8 mouse cellular contexts compared by ENCODE assay signal in genomic region chr1:162739406-162739805, GRCm38 (mm10). TPM values are rescaled to one million over a fixed set of nuclear protein-coding genes. Genes with fewer than 3 reads are reported as not detected.
DNase-seq lines count a peak whose midpoint lies in the region; ATAC-seq and TF ChIP-seq lines count a peak whose summit lies in the region.

No protein-coding gene starts in this region.

- H3K4me3 ChIP-seq in bone marrow, adult 2 months (replicated peaks; ENCODE audit: control insufficient read depth, low read depth, low read length) = peak overlapping the region; percentile 91
- peak overlapping the region; percentile 98 for H3K4me3 ChIP-seq in forebrain, embryonic 11.5 days (ENCODE audit: low read depth, low read length)
- H3K4me3 ChIP-seq in hindbrain, embryonic 14.5 days (replicated peaks; ENCODE audit: low read length) = peak overlapping the region; percentile 61
- peak overlapping the region; percentile 99 for H3K4me3 ChIP-seq in limb, embryonic 14.5 days (replicated peaks; ENCODE audit: low read length)
- H3K4me3 ChIP-seq in myocyte = peak overlapping the region; percentile 94

- TF ChIP-seq POLR2A in bone marrow, adult 2 months (IDR thresholded peaks at IDR 0.05; ENCODE audit: borderline replicate concordance, control insufficient read depth, low read depth, low read length) = no peak
- TF ChIP-seq POLR2A in limb, embryonic 14.5 days (IDR thresholded peaks at IDR 0.05; ENCODE audit: borderline replicate concordance, extremely low read depth, insufficient read depth, insufficient read length) = no peak
- TF ChIP-seq POLR2A in myocyte (IDR thresholded peaks at IDR 0.05; ENCODE audit: insufficient read length, low read depth) = no peak

- H3ac ChIP-seq in myocyte (ENCODE audit: control insufficient read depth, insufficient read length) = peak overlapping the region; percentile 72

- peak overlapping the region; percentile 80 for H3K4me2 ChIP-seq in forebrain, embryonic 11.5 days (ENCODE audit: low read depth, low read length, severe bottlenecking)
- peak overlapping the region; percentile 91 for H3K4me2 ChIP-seq in hindbrain, embryonic 14.5 days (replicated peaks)
- peak overlapping the region; percentile 80 for H3K4me2 ChIP-seq in limb, embryonic 14.5 days (replicated peaks; ENCODE audit: low read depth, low read length, severe bottlenecking)
- peak overlapping the region; percentile 97 for H3K4me2 ChIP-seq in myocyte (ENCODE audit: low read depth)

- WGBS in bone marrow, adult 2 months = 0% methylated on average over 10 of the region's 10 CpGs
- under 1% methylated on average over 10 of the region's 10 CpGs for WGBS in forebrain, embryonic 11.5 days
- WGBS in hindbrain, embryonic 14.5 days = 1% methylated on average over 10 of the region's 10 CpGs
- under 1% methylated on average over 10 of the region's 10 CpGs for WGBS in limb, embryonic 14.5 days

- no peak for TF ChIP-seq CTCF in bone marrow, adult 2 months (IDR thresholded peaks at IDR 0.05; ENCODE audit: control insufficient read depth, insufficient read depth, low read length)

- ATAC-seq in forebrain, embryonic 11.5 days (replicated peaks; ENCODE audit: low FRiP score) = no peak
- ATAC-seq in hindbrain, embryonic 14.5 days (ENCODE audit: low FRiP score) = no peak
- ATAC-seq in limb, embryonic 14.5 days (ENCODE audit: low FRiP score, low read depth) = no peak

- H3K9me3 ChIP-seq in forebrain, embryonic 11.5 days (ENCODE audit: control insufficient read depth, low read length) = no peaks in the 10 kb centered on the region
- H3K9me3 ChIP-seq in hindbrain, embryonic 14.5 days (ENCODE audit: control insufficient read depth, low read length) = no peaks in the 10 kb centered on the region
- H3K9me3 ChIP-seq in limb, embryonic 14.5 days (ENCODE audit: control insufficient read depth, low read length) = no peaks in the 10 kb centered on the region

- H3K27me3 ChIP-seq in forebrain, embryonic 11.5 days (ENCODE audit: control insufficient read depth, insufficient read depth, low read length) = no peaks in the 10 kb centered on the region
- H3K27me3 ChIP-seq in hindbrain, embryonic 14.5 days (ENCODE audit: control insufficient read depth, insufficient read depth, low read length) = no peaks in the 10 kb centered on the region
- H3K27me3 ChIP-seq in limb, embryonic 14.5 days (ENCODE audit: control insufficient read depth, insufficient read depth, low read length) = no peaks in the 10 kb centered on the region
- no peaks in the 10 kb centered on the region for H3K27me3 ChIP-seq in myocyte (ENCODE audit: control insufficient read depth, insufficient read depth, insufficient read length)

- peak overlapping the region; percentile 98 for H3K27ac ChIP-seq in bone marrow, adult 2 months (ENCODE audit: control insufficient read depth, insufficient read depth, low read depth, low read length, poor library complexity)
- H3K27ac ChIP-seq in forebrain, embryonic 11.5 days (ENCODE audit: low read depth, low read length) = peak overlapping the region; percentile 93; the same call in 1 of the 2 replicates
- peak overlapping the region; percentile 99 for H3K27ac ChIP-seq in hindbrain, embryonic 14.5 days
- peak overlapping the region; percentile 99 for H3K27ac ChIP-seq in limb, embryonic 14.5 days (replicated peaks; ENCODE audit: low read depth, low read length)

- no peaks in the 10 kb centered on the region for H3K36me3 ChIP-seq in forebrain, embryonic 11.5 days (ENCODE audit: control insufficient read depth, insufficient read depth, low read length)
- H3K36me3 ChIP-seq in hindbrain, embryonic 14.5 days (replicated peaks; ENCODE audit: control insufficient read depth, insufficient read depth) = no peaks in the 10 kb centered on the region
- H3K36me3 ChIP-seq in limb, embryonic 14.5 days (ENCODE audit: control insufficient read depth, insufficient read depth, low read length) = no peaks in the 10 kb centered on the region
- no peaks in the 10 kb centered on the region for H3K36me3 ChIP-seq in myocyte (ENCODE audit: control insufficient read depth, insufficient read depth)

- no peaks in the 10 kb centered on the region; the same call in 1 of the 2 replicates for H3K4me1 ChIP-seq in bone marrow, adult 2 months (ENCODE audit: control insufficient read depth, insufficient read depth, low read length)
- H3K4me1 ChIP-seq in forebrain, embryonic 11.5 days (replicated peaks; ENCODE audit: control insufficient read depth, insufficient read depth, low read length) = 0 out of 2 replicates have a peak, but pooled peaks cover 4% of the 10 kb centered on the region
- peaks cover 26% of the 10 kb centered on the region for H3K4me1 ChIP-seq in hindbrain, embryonic 14.5 days (replicated peaks; ENCODE audit: control insufficient read depth, insufficient read depth, low read length)
- H3K4me1 ChIP-seq in limb, embryonic 14.5 days (ENCODE audit: control insufficient read depth, insufficient read depth, low read length) = peaks cover 14% of the 10 kb centered on the region

- peak overlapping the region; percentile 91 for H3K9ac ChIP-seq in forebrain, embryonic 11.5 days (ENCODE audit: low read length)
- peak overlapping the region; percentile 99 for H3K9ac ChIP-seq in hindbrain, embryonic 14.5 days
- H3K9ac ChIP-seq in limb, embryonic 14.5 days (ENCODE audit: low read depth, low read length, severe bottlenecking) = peak overlapping the region; percentile 98

- H3K79me2 ChIP-seq in myocyte (ENCODE audit: control insufficient read depth, insufficient read depth) = peaks cover 59% of the 10 kb centered on the region

- peak; percentile 47 for DNase-seq in thymus, postnatal 0 days (ENCODE audit: low spot score)
- DNase-seq in thymus, postnatal 4 days = no peak
- no peak for DNase-seq in forebrain, embryonic 11.5 days (ENCODE audit: low spot score)
- DNase-seq in hindbrain, embryonic 14.5 days (ENCODE audit: low spot score) = peak; percentile 33
- DNase-seq in limb, embryonic 14.5 days (ENCODE audit: low spot score) = peak; percentile 67
- DNase-seq in spleen, postnatal 4 days (ENCODE audit: low spot score in 2 of 2) = no peak

TF ChIP-seq in myocyte, 11 proteins besides CTCF, POLR2A, EP300 and RAD21:
- TF ChIP-seq POLR2AphosphoS2 (IDR thresholded peaks at IDR 0.05; ENCODE audit: insufficient read length, low read depth) (no peak), SRF (IDR thresholded peaks at IDR 0.05; ENCODE audit: control insufficient read depth, insufficient read length, low read depth) (no peak), TCF12 (IDR thresholded peaks at IDR 0.05; ENCODE audit: insufficient read depth, poor library complexity, severe bottlenecking) (no peak), MYOD1 (IDR thresholded peaks at IDR 0.05; ENCODE audit: control insufficient read depth in 1 of 3, insufficient read length in 2 of 3, low read depth in 2 of 3) (no peak), E2F4 (IDR thresholded peaks at IDR 0.05; ENCODE audit: insufficient read depth) (no peak), REST (IDR thresholded peaks at IDR 0.05; ENCODE audit: insufficient read depth, insufficient read length) (no peak), MAX (IDR thresholded peaks at IDR 0.05; ENCODE audit: low read depth) (no peak), TCF3 (IDR thresholded peaks at IDR 0.05; ENCODE audit: insufficient read length, low read depth) (no peak), MYOG (IDR thresholded peaks at IDR 0.05; ENCODE audit: control insufficient read depth in 1 of 3, insufficient read depth in 1 of 3, insufficient read length in 2 of 3, low read depth in 2 of 3) (no peak), USF1 (IDR thresholded peaks at IDR 0.05; ENCODE audit: low read depth) (no peak), CEBPB (IDR thresholded peaks at IDR 0.05; ENCODE audit: insufficient read depth, poor library complexity, severe bottlenecking) (no peak)
TF ChIP-seq in myocyte: peak in this region for 0.

RNA-seq across cellular contexts. Expression of gene Prrc2c, which starts 0.9 kb away (rescaled TPM):
- 154 and 200 TPM in 2 replicates for polyA plus RNA-seq in thymus, postnatal 0 days (2015; fragmentation: Nextera tagmentation; extraction: Ambion mirVana)
- polyA plus RNA-seq in bone marrow, adult 2 months (2011; ENCODE audit: insufficient read depth, insufficient read length, low replicate concordance, missing spikeins) = 73.2 and 95.5 TPM in 2 replicates
- 159 and 160 TPM in 2 replicates for polyA plus RNA-seq in forebrain, embryonic 11.5 days (2014; fragmentation: Nextera tagmentation; extraction: Ambion mirVana)
- polyA plus RNA-seq in hindbrain, embryonic 14.5 days (2014; fragmentation: Nextera tagmentation; extraction: Ambion mirVana) = 144 and 148 TPM in 2 replicates
- 69.1 and 75.3 TPM in 2 replicates for polyA plus RNA-seq in limb, embryonic 14.5 days (2012; rRNA removed)
- polyA plus RNA-seq in limb, embryonic 14.5 days (2014; fragmentation: Nextera tagmentation; extraction: Ambion mirVana) = 165 and 186 TPM in 2 replicates
- polyA plus RNA-seq in myocyte (2012; fragmentation: generic; extraction: Trizol) = 24.1 TPM

Comparison
In these comparisons a context has a peak if more than half of its experiments do, and no peak if none do; other contexts are left out.
1. DNase-seq: peak in thymus, postnatal 0 days (single experiment), hindbrain, embryonic 14.5 days (single experiment) and limb, embryonic 14.5 days (single experiment); none in thymus, postnatal 4 days (single experiment), forebrain, embryonic 11.5 days (single experiment) and spleen, postnatal 4 days (0 of 2).
2. Peak in every context shown above with its lines, with median percentiles within 50 percentile points of each other: H3K27ac ChIP-seq, H3K4me3 ChIP-seq, H3K4me2 ChIP-seq and H3K9ac ChIP-seq.